9 mouse cellular contexts compared by ENCODE assay signal in genomic region chr6:86366853-86367249, GRCm38 (mm10). TPM values are rescaled to one million over a fixed set of nuclear protein-coding genes. Genes with fewer than 3 reads are reported as not detected.
A peak's percentile ranks its signal among the peaks of the same experiment; 100 is the strongest.
DNase-seq lines count a peak whose midpoint lies in the region; ATAC-seq and TF ChIP-seq lines count a peak whose summit lies in the region.
"Had no signal": no experiment of that assay in that cellular context is flagged by ENCODE, and none has a peak within 500 bp of the region (broad histone marks: within the 10 kb centered on the region; RNA-seq: fewer than 3 reads in every experiment).

No protein-coding gene starts in this region.

- H3K27me3 ChIP-seq in heart, embryonic 11.5 days (ENCODE audit: control insufficient read depth, insufficient read depth, low read length), result no peaks in the 10 kb centered on the region
- 0 out of 2 replicates have a peak, but pooled peaks cover 4% of the 10 kb centered on the region for H3K27me3 ChIP-seq in G1E (ENCODE audit: insufficient read depth, low read length)
- no peaks in the 10 kb centered on the region for H3K27me3 ChIP-seq in hindbrain, embryonic 15.5 days
- H3K27me3 ChIP-seq in midbrain, embryonic 13.5 days, result no peaks in the 10 kb centered on the region

- H3K4me3 ChIP-seq in heart, embryonic 11.5 days (ENCODE audit: low read depth, low read length), result no peak overlapping the region
- peak overlapping the region; percentile 93 for H3K4me3 ChIP-seq in G1E (ENCODE audit: low read depth, low read length)
- H3K4me3 ChIP-seq in hindbrain, embryonic 15.5 days, result peak overlapping the region; percentile 53
- H3K4me3 ChIP-seq in midbrain, embryonic 13.5 days (replicated peaks), result peak overlapping the region; percentile 71

- peaks cover 16% of the 10 kb centered on the region for H3K4me1 ChIP-seq in heart, embryonic 11.5 days (ENCODE audit: control insufficient read depth, insufficient read depth, low read length)
- peaks cover 51% of the 10 kb centered on the region for H3K4me1 ChIP-seq in G1E (ENCODE audit: insufficient read depth, low read depth, low read length)
- H3K4me1 ChIP-seq in hindbrain, embryonic 15.5 days (replicated peaks), result peaks cover 29% of the 10 kb centered on the region
- H3K4me1 ChIP-seq in midbrain, embryonic 13.5 days (replicated peaks), result peaks cover 33% of the 10 kb centered on the region

- H3K4me2 ChIP-seq in heart, embryonic 11.5 days, result peak overlapping the region; percentile 99; the same call in 1 of the 2 replicates
- H3K4me2 ChIP-seq in hindbrain, embryonic 15.5 days, result peak overlapping the region; percentile 96
- peak overlapping the region; percentile 66 for H3K4me2 ChIP-seq in midbrain, embryonic 13.5 days (replicated peaks)

- no peak for DNase-seq in heart, adult 11 months
- DNase-seq in G1E (ENCODE audit: low spot score), result no peak
- DNase-seq in frontal cortex, postnatal 36 days (ENCODE audit: low spot score in 2 of 2), result no peak
- DNase-seq in retina, postnatal 1 day, result no peak
- DNase-seq in lung, postnatal 36 days, result no peak

- no peaks in the 10 kb centered on the region for H3K9me3 ChIP-seq in heart, embryonic 11.5 days (replicated peaks; ENCODE audit: control insufficient read depth, low read length)
- H3K9me3 ChIP-seq in G1E (replicated peaks), result no peaks in the 10 kb centered on the region
- no peaks in the 10 kb centered on the region for H3K9me3 ChIP-seq in hindbrain, embryonic 15.5 days
- H3K9me3 ChIP-seq in midbrain, embryonic 13.5 days, result no peaks in the 10 kb centered on the region

- no peak overlapping the region for H3K9ac ChIP-seq in heart, embryonic 11.5 days (ENCODE audit: low read depth, low read length)
- H3K9ac ChIP-seq in hindbrain, embryonic 15.5 days, result 0 out of 2 replicates have a peak overlapping the region, but pooled peaks have one; percentile 55
- 0 out of 2 replicates have a peak overlapping the region, but pooled peaks have one; percentile 76 for H3K9ac ChIP-seq in midbrain, embryonic 13.5 days (replicated peaks)

- no peak for TF ChIP-seq CTCF in G1E (IDR thresholded peaks at IDR 0.05; ENCODE audit: low read depth, low read length)

- no peaks in the 10 kb centered on the region; the same call in 1 of the 2 replicates for H3K36me3 ChIP-seq in heart, embryonic 11.5 days (ENCODE audit: control insufficient read depth, insufficient read depth, low read length)
- peaks cover 31% of the 10 kb centered on the region for H3K36me3 ChIP-seq in G1E (replicated peaks)
- H3K36me3 ChIP-seq in hindbrain, embryonic 15.5 days, result 0 out of 2 replicates have a peak, but pooled peaks cover 2% of the 10 kb centered on the region
- peaks cover 17% of the 10 kb centered on the region; the same call in 1 of the 2 replicates for H3K36me3 ChIP-seq in midbrain, embryonic 13.5 days

- WGBS in heart, embryonic 11.5 days (ENCODE audit: insufficient replicate concordance), result 65% methylated on average over 2 of the region's 2 CpGs
- 63% methylated on average over 2 of the region's 2 CpGs for WGBS in hindbrain, embryonic 15.5 days
- WGBS in midbrain, embryonic 13.5 days, result 68% methylated on average over 2 of the region's 2 CpGs

- ATAC-seq in heart, embryonic 11.5 days (replicated peaks; ENCODE audit: insufficient number of reproducible peaks, low FRiP score, low TSS enrichment), result no peak
- no peak for ATAC-seq in G1E (ENCODE audit: extremely low read depth, insufficient number of reproducible peaks, low FRiP score, poor library complexity, severe bottlenecking)
- ATAC-seq in hindbrain, embryonic 15.5 days (ENCODE audit: low FRiP score, low read depth), result no peak
- no peak for ATAC-seq in midbrain, embryonic 13.5 days

- no peak overlapping the region for H3K27ac ChIP-seq in heart, embryonic 11.5 days (ENCODE audit: low read depth, low read length)
- peak overlapping the region; percentile 86; the same call in 1 of the 2 replicates for H3K27ac ChIP-seq in hindbrain, embryonic 15.5 days (replicated peaks)
- no peak overlapping the region; the same call in 1 of the 2 replicates for H3K27ac ChIP-seq in midbrain, embryonic 13.5 days

RNA-seq across cellular contexts. Expression of gene Fam136a, which starts 1.4 kb away (rescaled TPM):
- 118 and 127 TPM in 2 replicates for polyA plus RNA-seq in heart, embryonic 11.5 days (2014; fragmentation: Nextera tagmentation; extraction: Ambion mirVana)
- 62.0 and 73.4 TPM in 2 replicates for total RNA-seq in G1E (2014; fragmentation: Nextera tagmentation)
- total RNA-seq in G1E (2017), result 121 and 127 TPM in 2 replicates
- 35.5 and 39.5 TPM in 2 replicates for polyA plus RNA-seq in G1E (2012)
- polyA plus RNA-seq in hindbrain, embryonic 15.5 days (2015; fragmentation: Nextera tagmentation; extraction: Ambion mirVana), result 106 and 108 TPM in 2 replicates
- polyA plus RNA-seq in midbrain, embryonic 13.5 days (2015; fragmentation: Nextera tagmentation; extraction: Ambion mirVana), result 134 and 137 TPM in 2 replicates

RNA-seq across cellular contexts. Expression of gene Snrpg, which starts 4.3 kb away (rescaled TPM):
- polyA plus RNA-seq in heart, embryonic 11.5 days (2014; fragmentation: Nextera tagmentation; extraction: Ambion mirVana), result 389 and 393 TPM in 2 replicates
- 114 and 123 TPM in 2 replicates for total RNA-seq in G1E (2014; fragmentation: Nextera tagmentation)
- 111 and 130 TPM in 2 replicates for total RNA-seq in G1E (2017)
- 24.8 and 25.1 TPM in 2 replicates for polyA plus RNA-seq in G1E (2012)
- polyA plus RNA-seq in hindbrain, embryonic 15.5 days (2015; fragmentation: Nextera tagmentation; extraction: Ambion mirVana), result 346 and 401 TPM in 2 replicates
- polyA plus RNA-seq in midbrain, embryonic 13.5 days (2015; fragmentation: Nextera tagmentation; extraction: Ambion mirVana), result 599 and 627 TPM in 2 replicates

RNA-seq across cellular contexts. Expression of gene Pcyox1, which starts 30.1 kb away (rescaled TPM):
- 50.0 and 52.6 TPM in 2 replicates for polyA plus RNA-seq in heart, embryonic 11.5 days (2014; fragmentation: Nextera tagmentation; extraction: Ambion mirVana)
- total RNA-seq in G1E (2014; fragmentation: Nextera tagmentation) (55.5 and 72.3 TPM in 2 replicates), G1E (2017) (31.4 and 44.7 TPM in 2 replicates)
- polyA plus RNA-seq in G1E (2012), result 41.4 and 44.9 TPM in 2 replicates
- 84.7 and 90.1 TPM in 2 replicates for polyA plus RNA-seq in hindbrain, embryonic 15.5 days (2015; fragmentation: Nextera tagmentation; extraction: Ambion mirVana)
- 114 and 122 TPM in 2 replicates for polyA plus RNA-seq in midbrain, embryonic 13.5 days (2015; fragmentation: Nextera tagmentation; extraction: Ambion mirVana)

RNA-seq across cellular contexts. Expression of gene Tia1, which starts 37.2 kb away (rescaled TPM):
- 144 and 146 TPM in 2 replicates for polyA plus RNA-seq in heart, embryonic 11.5 days (2014; fragmentation: Nextera tagmentation; extraction: Ambion mirVana)
- 141 and 165 TPM in 2 replicates for total RNA-seq in G1E (2014; fragmentation: Nextera tagmentation)
- 82.2 and 84.0 TPM in 2 replicates for total RNA-seq in G1E (2017)
- 20.1 and 25.4 TPM in 2 replicates for polyA plus RNA-seq in G1E (2012)
- 275 and 283 TPM in 2 replicates for polyA plus RNA-seq in hindbrain, embryonic 15.5 days (2015; fragmentation: Nextera tagmentation; extraction: Ambion mirVana)
- 401 and 405 TPM in 2 replicates for polyA plus RNA-seq in midbrain, embryonic 13.5 days (2015; fragmentation: Nextera tagmentation; extraction: Ambion mirVana)

RNA-seq across cellular contexts. Expression of gene Gm44790, which starts 59.6 kb away (rescaled TPM):
- polyA plus RNA-seq in heart, embryonic 11.5 days (2014; fragmentation: Nextera tagmentation; extraction: Ambion mirVana), result not detected in 2 replicates
- total RNA-seq in G1E (2014; fragmentation: Nextera tagmentation) (not detected in 2 replicates), G1E (2017) (0.87 TPM in 1 of 2 replicates, not detected in the other)
- polyA plus RNA-seq in G1E (2012), result 0.78 TPM in 1 of 2 replicates, not detected in the other
- 1.2 TPM in 2 replicates for polyA plus RNA-seq in hindbrain, embryonic 15.5 days (2015; fragmentation: Nextera tagmentation; extraction: Ambion mirVana)
- polyA plus RNA-seq in midbrain, embryonic 13.5 days (2015; fragmentation: Nextera tagmentation; extraction: Ambion mirVana), result not detected in 2 replicates
- polyA plus RNA-seq: C2C12 had no signal

Comparison
In these comparisons a context has a peak if more than half of its experiments do, and no peak if none do; other contexts are left out.
1. RNA of gene Snrpg, which starts 4.3 kb away (polyA plus RNA-seq): 599 to 627 TPM in midbrain, embryonic 13.5 days, 389 to 393 TPM in heart, embryonic 11.5 days and 346 to 401 TPM in hindbrain, embryonic 15.5 days; 24.8 to 25.1 TPM in G1E; every median in the first group is over 10 times any median in the second.
2. Peak in every context shown above with its lines, with median percentiles within 50 percentile points of each other: H3K4me2 ChIP-seq.